Mouse (Mus musculus) bone marrow, adult 2 months (tissue): ENCODE data around the gene Slc29a2.

Experiments
- CTCF ChIP-seq: fragments of 200-500 bp; IDR thresholded peaks from 2 replicates; pipeline ENCODE4 v1.5.1; 2011; ENCODE audit warnings: low read length, control low read depth; ENCODE audit not compliant: control insufficient read depth, insufficient read depth
- POLR2A ChIP-seq: fragments of 200-500 bp; IDR thresholded peaks from 2 replicates; pipeline ENCODE4 v1.6.1; 2011; ENCODE audit warnings: low read depth, mild to moderate bottlenecking, control low read depth, low read length, borderline replicate concordance; ENCODE audit not compliant: control insufficient read depth

DNA sequence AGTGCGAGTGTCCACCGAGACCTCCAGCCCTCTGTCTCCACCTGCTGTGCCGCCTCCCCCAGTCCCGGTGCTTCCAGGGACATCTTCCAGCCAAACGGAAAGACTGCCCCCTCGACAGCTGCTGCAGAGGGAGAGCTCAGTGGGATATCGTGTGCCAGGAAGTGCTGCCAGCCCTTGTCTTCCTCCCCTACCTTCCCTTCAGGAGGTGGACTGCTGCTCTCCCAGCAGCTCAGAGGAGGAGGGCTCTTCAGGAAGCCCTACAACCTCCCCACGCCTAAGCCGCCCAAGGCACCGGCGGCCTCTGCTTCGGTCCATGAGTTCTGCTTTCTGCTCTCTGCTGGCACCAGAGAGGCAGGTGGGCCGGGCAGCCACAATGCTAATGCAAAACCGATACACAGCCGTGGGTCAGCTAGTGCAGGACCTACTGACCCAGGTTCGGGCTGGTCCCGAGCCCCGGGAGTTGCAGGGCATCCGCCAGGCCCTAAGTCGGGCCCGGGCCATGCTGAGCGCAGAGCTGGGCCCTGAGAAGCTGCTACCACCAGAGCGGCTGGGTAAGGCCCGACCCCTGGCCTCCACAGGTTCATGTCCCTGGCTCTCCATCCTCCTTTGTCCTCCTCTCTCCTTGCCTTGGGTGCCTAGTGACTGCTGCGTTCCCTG, 28.6 kb downstream of the Slc29a2 start:
- TF ChIP-seq POLR2A (no peak), CTCF (no peak)
